10 mouse cellular contexts compared by ENCODE assay signal in genomic region chr10:78160369-78161095, GRCm38 (mm10). TPM values are rescaled to one million over a fixed set of nuclear protein-coding genes. Genes with fewer than 3 reads are reported as not detected.
DNase-seq lines count a peak whose midpoint lies in the region; ATAC-seq lines count a peak whose summit lies in the region.
"Had no signal": no experiment of that assay in that cellular context is flagged by ENCODE, and none has a peak within 500 bp of the region (broad histone marks: within the 10 kb centered on the region; RNA-seq: fewer than 3 reads in every experiment).

No protein-coding gene starts in this region.

- H3K4me1 ChIP-seq in hindbrain, embryonic 11.5 days (replicated peaks; ENCODE audit: control insufficient read depth, insufficient read depth, low read length), result no peaks in the 10 kb centered on the region
- peaks cover 9% of the 10 kb centered on the region for H3K4me1 ChIP-seq in hindbrain, embryonic 10.5 days (replicated peaks)
- peaks cover 9% of the 10 kb centered on the region for H3K4me1 ChIP-seq in hindbrain, embryonic 13.5 days (replicated peaks)
- H3K4me1 ChIP-seq in neural tube, embryonic 13.5 days (replicated peaks), result peaks cover 9% of the 10 kb centered on the region

- H3K27ac ChIP-seq in hindbrain, embryonic 11.5 days (ENCODE audit: low read depth, low read length), result no peak overlapping the region
- H3K27ac ChIP-seq in hindbrain, embryonic 10.5 days, result no peak overlapping the region
- no peak overlapping the region for H3K27ac ChIP-seq in hindbrain, embryonic 13.5 days
- no peak overlapping the region for H3K27ac ChIP-seq in neural tube, embryonic 13.5 days (replicated peaks)
- H3K27ac ChIP-seq: heart, embryonic 15.5 days; liver, embryonic 14.5 days had no signal

- no peak overlapping the region for H3K4me2 ChIP-seq in hindbrain, embryonic 11.5 days (replicated peaks; ENCODE audit: low read depth, low read length)
- no peak overlapping the region for H3K4me2 ChIP-seq in hindbrain, embryonic 13.5 days
- no peak overlapping the region for H3K4me2 ChIP-seq in neural tube, embryonic 13.5 days

- H3K36me3 ChIP-seq in hindbrain, embryonic 11.5 days (ENCODE audit: control insufficient read depth, insufficient read depth, low read length), result no peaks in the 10 kb centered on the region
- peaks cover 47% of the 10 kb centered on the region for H3K36me3 ChIP-seq in hindbrain, embryonic 10.5 days
- peaks cover 49% of the 10 kb centered on the region for H3K36me3 ChIP-seq in hindbrain, embryonic 13.5 days
- H3K36me3 ChIP-seq in neural tube, embryonic 13.5 days, result peaks cover 49% of the 10 kb centered on the region

- ATAC-seq in hindbrain, embryonic 11.5 days (ENCODE audit: low FRiP score), result peak; percentile 33
- ATAC-seq in hindbrain, embryonic 13.5 days (ENCODE audit: low FRiP score), result peak; percentile 57
- peak; percentile 8; the same call in 1 of the 2 replicates for ATAC-seq in neural tube, embryonic 13.5 days (ENCODE audit: low read depth)

- H3K4me3 ChIP-seq in hindbrain, embryonic 11.5 days (ENCODE audit: low read depth, low read length), result no peak overlapping the region
- H3K4me3 ChIP-seq in hindbrain, embryonic 10.5 days, result no peak overlapping the region
- H3K4me3 ChIP-seq in hindbrain, embryonic 13.5 days, result no peak overlapping the region
- no peak overlapping the region for H3K4me3 ChIP-seq in neural tube, embryonic 13.5 days
- H3K4me3 ChIP-seq: heart, embryonic 15.5 days had no signal

- no peaks in the 10 kb centered on the region for H3K27me3 ChIP-seq in hindbrain, embryonic 11.5 days (ENCODE audit: control insufficient read depth, insufficient read depth, low read length)
- no peaks in the 10 kb centered on the region for H3K27me3 ChIP-seq in hindbrain, embryonic 10.5 days (ENCODE audit: insufficient read depth, poor library complexity, severe bottlenecking)
- no peaks in the 10 kb centered on the region for H3K27me3 ChIP-seq in hindbrain, embryonic 13.5 days
- H3K27me3 ChIP-seq in neural tube, embryonic 13.5 days, result no peaks in the 10 kb centered on the region
- H3K27me3 ChIP-seq: heart, embryonic 15.5 days had no signal

- 90% methylated on average over 16 of the region's 16 CpGs for WGBS in hindbrain, embryonic 11.5 days
- 90% methylated on average over 16 of the region's 16 CpGs for WGBS in hindbrain, embryonic 10.5 days
- 88% methylated on average over 16 of the region's 16 CpGs for WGBS in hindbrain, embryonic 13.5 days
- WGBS in neural tube, embryonic 13.5 days, result 87% methylated on average over 16 of the region's 16 CpGs

- no peak for DNase-seq in hindbrain, embryonic 11.5 days (ENCODE audit: low spot score)
- DNase-seq in hindbrain, embryonic 10.5 days (ENCODE audit: low spot score), result no peak
- DNase-seq in CD8-positive naive resting alpha-beta T cell, adult 2 months (ENCODE audit: low read depth in 2 of 2, low spot score in 2 of 2), result peak; percentile 38 to 59
- no peak for DNase-seq in gastrocnemius, adult 18-20 months (ENCODE audit: low spot score)
- no peak for DNase-seq in frontal cortex, postnatal 10 days (ENCODE audit: low spot score in 2 of 2)
- DNase-seq in adrenal gland, postnatal 25 days, result no peak

- H3K9me3 ChIP-seq in hindbrain, embryonic 11.5 days (ENCODE audit: control insufficient read depth, low read length), result no peaks in the 10 kb centered on the region
- H3K9me3 ChIP-seq in hindbrain, embryonic 10.5 days, result no peaks in the 10 kb centered on the region
- H3K9me3 ChIP-seq in hindbrain, embryonic 13.5 days, result no peaks in the 10 kb centered on the region
- H3K9me3 ChIP-seq in neural tube, embryonic 13.5 days, result no peaks in the 10 kb centered on the region
- H3K9me3 ChIP-seq: heart, embryonic 15.5 days had no signal

- H3K9ac ChIP-seq in hindbrain, embryonic 11.5 days (ENCODE audit: low read depth, low read length), result no peak overlapping the region
- H3K9ac ChIP-seq in hindbrain, embryonic 13.5 days, result no peak overlapping the region
- H3K9ac ChIP-seq in neural tube, embryonic 13.5 days, result no peak overlapping the region
- H3K9ac ChIP-seq: heart, embryonic 15.5 days; liver, embryonic 14.5 days had no signal

RNA-seq across cellular contexts. Expression of gene D10Jhu81e, which starts 9.1 kb away (rescaled TPM):
- 13.6 and 17.6 TPM in 2 replicates for polyA plus RNA-seq in hindbrain, embryonic 11.5 days (2014; fragmentation: Nextera tagmentation; extraction: Ambion mirVana)
- polyA plus RNA-seq in hindbrain, embryonic 10.5 days (2016; fragmentation: Nextera tagmentation; extraction: Ambion mirVana), result 17.1 and 28.7 TPM in 2 replicates
- polyA plus RNA-seq in hindbrain, embryonic 13.5 days (2015; fragmentation: Nextera tagmentation; extraction: Ambion mirVana), result 20.3 and 21.8 TPM in 2 replicates
- polyA plus RNA-seq in neural tube, embryonic 13.5 days (2015; fragmentation: Nextera tagmentation; extraction: Ambion mirVana), result 20.8 and 22.5 TPM in 2 replicates
- 100 to 1,000 TPM; 258 to 262 TPM for total RNA-seq in gastrocnemius, adult 18-20 months (2021)
- 235 and 247 TPM in 2 replicates for total RNA-seq in adrenal gland, postnatal 25 days (2021)

RNA-seq across cellular contexts. Expression of gene Pwp2, which starts 24.4 kb away (rescaled TPM):
- polyA plus RNA-seq in hindbrain, embryonic 11.5 days (2014; fragmentation: Nextera tagmentation; extraction: Ambion mirVana), result 14.1 and 18.7 TPM in 2 replicates
- 23.3 and 27.0 TPM in 2 replicates for polyA plus RNA-seq in hindbrain, embryonic 10.5 days (2016; fragmentation: Nextera tagmentation; extraction: Ambion mirVana)
- 15.5 and 17.3 TPM in 2 replicates for polyA plus RNA-seq in hindbrain, embryonic 13.5 days (2015; fragmentation: Nextera tagmentation; extraction: Ambion mirVana)
- polyA plus RNA-seq in neural tube, embryonic 13.5 days (2015; fragmentation: Nextera tagmentation; extraction: Ambion mirVana), result 15.2 and 15.8 TPM in 2 replicates
- 10 to 100 TPM in 1 of 2 experiments, 1 to 10 TPM in 1; 9.5 to 10.7 TPM for total RNA-seq in gastrocnemius, adult 18-20 months (2021)
- 17.8 and 17.9 TPM in 2 replicates for total RNA-seq in adrenal gland, postnatal 25 days (2021)

Comparison
In these comparisons a context has a peak if more than half of its experiments do, and no peak if none do; other contexts are left out.
1. DNase-seq: peak in CD8-positive naive resting alpha-beta T cell, adult 2 months (2 of 2); none in hindbrain, embryonic 11.5 days (single experiment), hindbrain, embryonic 10.5 days (single experiment), gastrocnemius, adult 18-20 months (single experiment), frontal cortex, postnatal 10 days (0 of 2) and adrenal gland, postnatal 25 days (single experiment).
2. Peak in every context shown above with its lines, with median percentiles within 50 percentile points of each other: ATAC-seq.